Mouse (Mus musculus) heart, embryonic 14.5 days (tissue): ENCODE results near the gene Prcd. TPM values are rescaled to one million over a fixed set of nuclear protein-coding genes. Genes with fewer than 3 reads are reported as not detected.

ENCODE experiments used
- ATAC-seq: fragments of 200-750 bp; cut with Nextera tagmentation; 2 replicates; pipeline ENCODE4 v1.8.0; 2017; ENCODE audit warnings: low read depth, moderate TSS enrichment; ENCODE audit not compliant: insufficient number of reproducible peaks, insufficient read depth, low FRiP score
- H3K27ac ChIP-seq, 2 experiments: fragments of 200-500 bp in 1 of 2; fragments of 300-500 bp in 1 of 2; sonication (generic) in 1 of 2; replicated peaks in 1 of 2; 2 replicates each; pipeline ENCODE4 v1.5.1; 2012 to 2014; ENCODE audit warnings: low read depth in 2 of 2, low read length in 2 of 2, control low read depth in 1 of 2, mild to moderate bottlenecking in 1 of 2, mixed read lengths in 1 of 2; ENCODE audit not compliant: control insufficient read depth in 1 of 2, insufficient read depth in 1 of 2
- H3K27me3 ChIP-seq: fragments of 300-500 bp; sonication (generic); 2 replicates; pipeline ENCODE4 v1.6.1; 2014; ENCODE audit warnings: mild to moderate bottlenecking, low read length, control low read depth; ENCODE audit not compliant: control insufficient read depth, insufficient read depth
- H3K36me3 ChIP-seq: fragments of 300-500 bp; sonication (generic); 2 replicates; pipeline ENCODE4 v1.6.1; 2014; ENCODE audit warnings: mild to moderate bottlenecking, control low read depth, low read length, mixed read lengths; ENCODE audit not compliant: control insufficient read depth, insufficient read depth
- H3K4me1 ChIP-seq, 2 experiments: fragments of 200-500 bp in 1 of 2; fragments of 300-500 bp in 1 of 2; sonication (generic) in 1 of 2; 2 replicates each; pipeline ENCODE4 v1.6.1; 2012 to 2014; ENCODE audit warnings: low read length in 2 of 2, control low read depth in 1 of 2, mixed read lengths in 1 of 2; ENCODE audit not compliant: control insufficient read depth in 2 of 2, insufficient read depth in 2 of 2
- H3K4me2 ChIP-seq: fragments of 300-500 bp; sonication (generic); 2 replicates; pipeline ENCODE4 v1.6.1; 2014; ENCODE audit warnings: mild to moderate bottlenecking, low read length
- H3K4me3 ChIP-seq, 2 experiments: fragments of 200-500 bp in 1 of 2; fragments of 300-500 bp in 1 of 2; sonication (generic) in 1 of 2; 2 replicates each; pipeline ENCODE4 v1.5.1; 2012 to 2014; ENCODE audit warnings: low read length in 2 of 2, mild to moderate bottlenecking in 2 of 2, control low read depth in 1 of 2, low read depth in 1 of 2, moderate library complexity in 1 of 2; ENCODE audit not compliant: control insufficient read depth in 1 of 2, insufficient read depth in 1 of 2
- H3K9ac ChIP-seq: fragments of 300-500 bp; sonication (generic); 2 replicates; pipeline ENCODE4 v1.6.1; 2014; ENCODE audit warnings: mild to moderate bottlenecking, low read length
- H3K9me3 ChIP-seq: fragments of 300-500 bp; sonication (generic); 2 replicates; pipeline ENCODE4 v1.6.1; 2016; ENCODE audit warnings: low read length, control low read depth; ENCODE audit not compliant: control insufficient read depth
- WGBS: fragments of 180-500 bp; shearing (Covaris S2); extraction: QIAGEN DNeasy Blood & Tissue Kit; methylation state at CpG from one replicate; pipeline ENCODE4 v1.1.7; 2014; 5-methylcytosine and 5-hydroxymethylcytosine counted together
- polyA plus RNA-seq: library from polyadenylated mRNA; unstranded; fragments of >200 nt; fragmentation: Nextera tagmentation; extraction: Ambion mirVana; gene quantifications from 2 replicates; pipeline ENCODE4 v1.2.1, GENCODE M21; 2014

The Prcd gene
- polyA plus RNA-seq, 1 experiment from 2014 or later = 1.9 TPM

GRCm38 (mm10) chr11:116676175-116676976, 23.0 kb downstream of the Prcd start:
- H3K36me3 ChIP-seq = peaks cover 70% of the 10 kb centered on the region
- WGBS = 80% methylated on average over 14 of the region's 14 CpGs
- peaks cover 5 to 24% of the 10 kb centered on the region in 2 experiments; a peak in 3 of 4 replicates for H3K4me1 ChIP-seq

GRCm38 (mm10) chr11:116677711-116678441, 24.5 kb downstream of the Prcd start:
- H3K36me3 ChIP-seq = peaks cover 67% of the 10 kb centered on the region
- no peak for ATAC-seq
- H3K27me3 ChIP-seq = no peaks in the 10 kb centered on the region
- no peak overlapping the region for H3K4me2 ChIP-seq
- H3K9me3 ChIP-seq = no peaks in the 10 kb centered on the region
- 88% methylated on average over 8 of the region's 8 CpGs for WGBS
- no peak overlapping the region for H3K27ac ChIP-seq
- H3K4me1 ChIP-seq = peaks cover 2 to 18% of the 10 kb centered on the region in 2 experiments; a peak in 2 of 4 replicates
- no peak overlapping the region for H3K4me3 ChIP-seq
- no peak overlapping the region for H3K9ac ChIP-seq

More at GRCm38 (mm10) chr11:116676175-116676976, 23.0 kb downstream of the Prcd start:
- no peaks in the 10 kb centered on the region for H3K9me3 ChIP-seq
- H3K9ac ChIP-seq = no peak overlapping the region
- H3K4me3 ChIP-seq = no peak overlapping the region
- H3K27ac ChIP-seq = no peak overlapping the region
- no peaks in the 10 kb centered on the region for H3K27me3 ChIP-seq
- ATAC-seq = no peak
- H3K4me2 ChIP-seq = no peak overlapping the region

- no peaks in the 10 kb centered on the region for H3K27me3 ChIP-seq
- ATAC-seq = no peak
- no peak overlapping the region for H3K9ac ChIP-seq
- no peak overlapping the region for H3K4me2 ChIP-seq
- H3K4me3 ChIP-seq = no peak overlapping the region
- 89% methylated on average over 6 of the region's 6 CpGs for WGBS
- H3K9me3 ChIP-seq = no peaks in the 10 kb centered on the region
- H3K4me1 ChIP-seq = peaks cover 2 to 11% of the 10 kb centered on the region in 2 experiments; a peak in 2 of 4 replicates
- no peak overlapping the region for H3K27ac ChIP-seq
- H3K36me3 ChIP-seq = peaks cover 56% of the 10 kb centered on the region
Observed at GRCm38 (mm10) chr11:116679148-116679547, 25.8 kb downstream of the Prcd start.

- H3K36me3 ChIP-seq = peaks cover 45% of the 10 kb centered on the region
- no peak for ATAC-seq
- 74% methylated on average over 24 of the region's 24 CpGs for WGBS
- no peak overlapping the region for H3K4me3 ChIP-seq
- H3K27me3 ChIP-seq = no peaks in the 10 kb centered on the region
- H3K4me2 ChIP-seq = no peak overlapping the region
- no peaks in the 10 kb centered on the region for H3K4me1 ChIP-seq
- H3K9ac ChIP-seq = no peak overlapping the region
- H3K9me3 ChIP-seq = no peaks in the 10 kb centered on the region
- no peak overlapping the region for H3K27ac ChIP-seq
Observed at GRCm38 (mm10) chr11:116680321-116681091, 27.2 kb downstream of the Prcd start.

- no peaks in the 10 kb centered on the region for H3K9me3 ChIP-seq
Observed at GRCm38 (mm10) chr11:116681147-116681546, 27.8 kb downstream of the Prcd start.

GRCm38 (mm10) chr11:116682501-116683144, 29.3 kb downstream of the Prcd start:
- Histone ChIP-seq H3K4me3 (no peak overlapping the region), H3K4me2 (no peak overlapping the region), H3K9me3 (no peaks in the 10 kb centered on the region), H3K27me3 (no peaks in the 10 kb centered on the region), H3K36me3 (peaks cover 24% of the 10 kb centered on the region), H3K27ac (no peak overlapping the region), H3K4me1 (no peaks in the 10 kb centered on the region), H3K9ac (no peak overlapping the region)
- ATAC-seq = no peak
- 75% methylated on average over 14 of the region's 14 CpGs for WGBS

More at GRCm38 (mm10) chr11:116681147-116681546, 27.8 kb downstream of the Prcd start:
- Histone ChIP-seq H3K4me1 (no peaks in the 10 kb centered on the region), H3K27me3 (no peaks in the 10 kb centered on the region), H3K9ac (no peak overlapping the region), H3K27ac (no peak overlapping the region), H3K4me2 (no peak overlapping the region), H3K4me3 (no peak overlapping the region), H3K36me3 (peaks cover 39% of the 10 kb centered on the region)
- no peak for ATAC-seq
- 71% methylated on average over 4 of the region's 4 CpGs for WGBS

- H3K4me2 ChIP-seq = no peak overlapping the region
- WGBS = 85% methylated on average over 4 of the region's 4 CpGs
- H3K4me1 ChIP-seq = no peaks in the 10 kb centered on the region
- no peak overlapping the region for H3K9ac ChIP-seq
- H3K27me3 ChIP-seq = no peaks in the 10 kb centered on the region
- no peak overlapping the region for H3K27ac ChIP-seq
- H3K36me3 ChIP-seq = peaks cover 14% of the 10 kb centered on the region
- H3K4me3 ChIP-seq = no peak overlapping the region
- no peaks in the 10 kb centered on the region for H3K9me3 ChIP-seq
- ATAC-seq = no peak
Observed at GRCm38 (mm10) chr11:116683777-116684176, 30.4 kb downstream of the Prcd start.
